Mouse (Mus musculus) cerebellum, postnatal 4 days (tissue): ENCODE data around the gene Exo1.
A peak's percentile ranks its signal among the peaks of the same experiment; 100 is the strongest.

Source experiments
- DNase-seq, 2 experiments: peaks; one replicate each; pipeline ENCODE4 v3.0.0; 2022; ENCODE audit warnings: low spot score in 2 of 2, mixed read lengths in 1 of 2

The Exo1 gene

GRCm38 (mm10) chr1:175880453-175881296 is at the start of gene Exo1:
Gene Exo1 (plus strand): TSS chr1:175880581.
- DNase-seq, result peak; percentile 59 to 82

GRCm38 (mm10) chr1:175855515-175855914 is 24.9 kb upstream of the Exo1 start:
- DNase-seq, result no peak

GRCm38 (mm10) chr1:175867050-175867449 is 13.3 kb upstream of the Exo1 start:
- no peak for DNase-seq

GRCm38 (mm10) chr1:175867558-175867957 is 12.8 kb upstream of the Exo1 start:
- no peak for DNase-seq

- no peak for DNase-seq
Observed at GRCm38 (mm10) chr1:175870716-175871115, 9.7 kb upstream of the Exo1 start.

- no peak for DNase-seq
Observed at GRCm38 (mm10) chr1:175872028-175872816, 8.2 kb upstream of the Exo1 start.

- no peak for DNase-seq
Observed at GRCm38 (mm10) chr1:175883398-175883797, 3.0 kb downstream of the Exo1 start.

GRCm38 (mm10) chr1:175893263-175893662 is 12.9 kb downstream of the Exo1 start:
- DNase-seq, result no peak

GRCm38 (mm10) chr1:175893726-175894125 is 13.3 kb downstream of the Exo1 start:
- DNase-seq, result no peak

- DNase-seq, result no peak
Observed at GRCm38 (mm10) chr1:175911207-175911606, 30.8 kb downstream of the Exo1 start.

- DNase-seq, result no peak
Observed at GRCm38 (mm10) chr1:175912038-175912437, 31.7 kb downstream of the Exo1 start.

- no peak for DNase-seq
Observed at GRCm38 (mm10) chr1:175913728-175914303, 33.4 kb downstream of the Exo1 start.

- DNase-seq, result no peak
Observed at GRCm38 (mm10) chr1:175920029-175920428, 39.6 kb downstream of the Exo1 start, which contains the start of gene Gm38100. Gene Gm38100 (plus strand): TSS chr1:175920329.

GRCm38 (mm10) chr1:175921091-175921490 is 40.7 kb downstream of the Exo1 start:
- DNase-seq, result no peak

- DNase-seq, result peak; percentile 65 to 80
Observed at GRCm38 (mm10) chr1:175923848-175924787, 43.7 kb downstream of the Exo1 start.

GRCm38 (mm10) chr1:175931391-175931790 is 51.0 kb downstream of the Exo1 start:
- DNase-seq, result no peak

GRCm38 (mm10) chr1:175936282-175936737 is 55.9 kb downstream of the Exo1 start:
- peak; percentile 41 to 83 for DNase-seq

GRCm38 (mm10) chr1:175938731-175939130 is 58.4 kb downstream of the Exo1 start:
- no peak for DNase-seq

- DNase-seq, result no peak
Observed at GRCm38 (mm10) chr1:175943168-175943567, 62.8 kb downstream of the Exo1 start.

- DNase-seq, result no peak
Observed at GRCm38 (mm10) chr1:175946718-175947315, 66.4 kb downstream of the Exo1 start.

GRCm38 (mm10) chr1:175950421-175950820 is 70.0 kb downstream of the Exo1 start:
- DNase-seq, result no peak
